Mouse (Mus musculus) CH12F3 (cell line): ENCODE measurements around the gene Kdm8.

Experiments used
- in situ Hi-C: fragments of 300-500 bp; cut with MboI; formaldehyde crosslinking; loops from 2 replicates; pipeline ENCODE4 v1.14.3; 2020; ENCODE audit warnings: low sequenced_read_pairs

Kdm8 gene

GRCm38 (mm10) chr7:125499927-125500868, 55.7 kb downstream of the Kdm8 start:
- in situ Hi-C loops, result no loop called here

DNA sequence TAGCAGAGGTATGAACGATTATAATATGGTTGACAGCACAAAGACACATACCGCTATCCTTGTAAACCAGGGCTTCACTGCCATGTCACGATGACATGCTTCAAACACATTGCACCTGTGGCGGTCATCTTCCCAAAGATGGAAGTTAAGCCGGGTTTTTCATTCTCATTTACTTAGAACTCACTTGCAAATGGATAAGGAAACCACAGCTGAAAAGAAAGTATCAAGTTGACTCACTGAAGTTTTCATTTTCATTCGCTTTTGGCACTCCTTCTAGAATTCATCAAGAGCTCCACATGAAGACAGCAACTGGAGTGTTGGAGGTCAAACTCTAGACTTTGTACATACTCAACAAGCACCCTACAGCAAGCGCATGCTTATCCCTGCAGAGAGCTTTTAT, 56.4 kb downstream of the Kdm8 start:
- in situ Hi-C loops, result no loop called here

DNA sequence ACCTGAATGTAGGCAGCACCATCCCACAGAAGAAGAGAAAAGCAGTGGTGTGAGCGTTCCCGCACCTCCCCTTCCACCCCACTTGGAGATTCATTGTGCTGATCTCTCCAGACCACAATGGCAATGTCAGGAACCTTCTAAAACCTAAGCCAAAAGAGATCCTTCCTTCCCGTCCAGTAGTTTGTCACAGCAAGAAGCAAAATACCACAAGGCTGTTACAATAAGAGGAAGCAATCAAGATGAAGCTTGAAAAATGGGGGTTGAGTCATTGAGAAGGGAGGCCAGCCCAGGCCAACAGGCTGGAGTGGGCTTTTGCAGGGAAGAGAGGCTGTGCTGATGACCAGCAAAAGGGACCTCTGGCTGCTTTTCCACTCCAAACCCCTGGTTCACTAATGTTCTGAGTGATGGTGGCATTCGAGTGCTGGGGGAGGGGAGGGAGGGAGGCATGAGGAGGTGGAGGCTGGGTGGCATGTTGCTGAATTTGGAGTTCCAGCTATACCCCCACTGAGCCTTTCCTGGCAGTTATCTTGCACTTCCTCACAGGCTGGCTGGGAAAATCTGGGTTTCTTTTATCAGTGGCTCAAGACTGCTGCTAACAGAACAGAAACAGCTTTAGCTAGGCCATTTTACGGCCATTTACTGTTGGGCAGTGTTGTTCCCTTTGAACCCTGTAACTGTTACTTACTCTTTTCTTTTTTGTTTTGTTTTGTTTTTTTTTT, 59.1 kb downstream of the Kdm8 start:
- in situ Hi-C loops, result no loop called here

GRCm38 (mm10) chr7:125504618-125505017, 60.1 kb downstream of the Kdm8 start:
- in situ Hi-C loops, result no loop called here

DNA sequence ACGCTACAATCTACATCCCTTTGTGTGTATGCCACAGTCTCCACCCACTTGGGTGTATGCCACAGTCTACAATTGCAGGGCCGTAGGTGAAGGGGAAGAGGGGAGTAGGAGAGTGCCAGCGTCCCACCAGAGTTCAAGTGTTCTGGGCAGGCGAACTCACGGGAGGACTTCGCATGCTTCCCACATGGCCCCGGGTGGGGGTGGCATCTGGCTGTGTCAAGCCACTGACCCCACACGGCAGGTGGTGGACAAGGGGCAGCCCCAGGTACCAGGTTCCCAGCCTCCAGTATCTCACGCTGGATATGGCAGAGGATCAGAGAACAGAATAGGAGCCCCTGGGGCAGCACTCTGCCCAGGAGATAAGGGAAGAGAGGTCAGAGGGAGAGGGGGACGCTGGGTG, 61.1 kb downstream of the Kdm8 start:
- in situ Hi-C loops, result no loop called here

DNA sequence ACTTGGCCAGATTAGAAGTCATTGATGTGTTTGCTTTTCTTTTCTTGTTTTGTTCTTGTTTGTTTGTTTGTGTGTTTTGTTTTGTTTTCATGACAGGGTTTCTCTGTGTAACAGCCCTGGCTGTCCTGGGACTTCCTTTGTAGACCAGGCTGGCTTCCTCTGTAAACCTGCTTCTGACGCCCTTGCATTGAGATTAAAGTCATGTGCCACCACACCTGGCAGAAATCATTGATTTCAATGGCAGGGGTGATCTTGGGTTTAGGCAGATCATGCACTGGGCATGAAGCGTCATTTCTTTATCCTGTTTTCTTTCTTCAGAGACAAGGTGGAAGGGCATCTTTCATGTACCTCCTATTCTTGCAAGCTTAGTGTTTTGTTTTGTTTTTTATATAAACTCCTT, 62.8 kb downstream of the Kdm8 start:
- in situ Hi-C loops, result no loop called here

- in situ Hi-C loops, result no loop called here
Measured at GRCm38 (mm10) chr7:125511432-125511831, 67.0 kb downstream of the Kdm8 start.

GRCm38 (mm10) chr7:125511852-125512251, 67.4 kb downstream of the Kdm8 start:
- in situ Hi-C loops, result no loop called here
